Mouse (Mus musculus) heart, postnatal 0 days (tissue): ENCODE data around the gene Ankrd65.

ENCODE experiments used
- CTCF ChIP-seq: IDR thresholded peaks from 2 replicates; pipeline ENCODE4 v1.5.1; 2016; ENCODE audit warnings: antibody characterized with exemption, control low read depth, low read depth
- EP300 ChIP-seq: IDR thresholded peaks from 2 replicates; pipeline ENCODE4 v1.6.1; 2016; ENCODE audit warnings: antibody characterized with exemption, low read depth

DNA sequence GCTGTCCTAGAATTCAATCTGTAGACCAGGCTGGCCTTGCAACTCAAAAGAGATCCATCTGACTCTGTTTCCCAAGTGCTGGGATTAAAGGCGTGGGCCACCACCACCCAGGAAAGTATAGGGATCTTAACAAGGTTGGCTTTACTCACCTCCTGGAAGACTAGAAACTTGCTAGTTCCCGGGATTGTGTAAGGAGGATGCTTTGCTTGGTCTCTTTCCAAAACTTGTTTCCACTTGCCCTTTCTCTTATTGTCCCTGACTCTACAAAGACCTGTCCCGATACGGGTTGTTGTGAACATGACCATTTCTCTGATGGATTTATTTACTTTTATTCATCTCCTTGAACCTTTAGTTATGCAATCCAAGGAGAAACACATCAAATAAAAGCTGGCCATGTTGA lies 39.6 kb downstream of the Ankrd65 start:
- TF ChIP-seq EP300 (no peak), CTCF (no peak)
